Mouse (Mus musculus) neural tube, embryonic 14.5 days (tissue): ENCODE measurements around the gene Ang2. TPM values are rescaled to one million over a fixed set of nuclear protein-coding genes. Genes with fewer than 3 reads are reported as not detected.

Experiments used
- polyA plus RNA-seq: library from polyadenylated mRNA; unstranded; fragments of >200 nt; fragmentation: Nextera tagmentation; extraction: Ambion mirVana; gene quantifications from 2 replicates; pipeline ENCODE4 v1.2.1, GENCODE M21; 2014

Gene Ang2
- polyA plus RNA-seq, 1 experiment from 2014 or later, result not detected

Other genes with a start within 250 kb of the Ang2 start
- 0.46 and 0.51 TPM in 2 replicates for gene Pnp2, start 243.2 kb downstream of the Ang2 start, polyA plus RNA-seq
- gene Rnase10, start 191.4 kb downstream of the Ang2 start, polyA plus RNA-seq, result 0.17 TPM in 1 of 2 replicates, not detected in the other
- not detected in 2 replicates for gene Rnase9, start 157.3 kb downstream of the Ang2 start, polyA plus RNA-seq
- not detected in 2 replicates for gene Rnase11, start 149.0 kb downstream of the Ang2 start, polyA plus RNA-seq
- gene Rnase12, start 141.5 kb downstream of the Ang2 start, polyA plus RNA-seq, result not detected in 2 replicates
- gene Olfr750, start 124.7 kb downstream of the Ang2 start, polyA plus RNA-seq, result not detected in 2 replicates
- 12.2 and 17.6 TPM in 2 replicates for gene Rnase4, start 108.1 kb downstream of the Ang2 start, polyA plus RNA-seq
- 2.7 and 2.9 TPM in 2 replicates for gene Ang, start 108.0 kb downstream of the Ang2 start, polyA plus RNA-seq
- gene Eddm3b, start 84.7 kb downstream of the Ang2 start, polyA plus RNA-seq, result not detected in 2 replicates
- gene Rnase6, start 75.2 kb downstream of the Ang2 start, polyA plus RNA-seq, result 0.50 TPM in 1 of 2 replicates, not detected in the other
- 1.1 and 1.2 TPM in 2 replicates for gene Rnase1, start 52.4 kb downstream of the Ang2 start, polyA plus RNA-seq
- not detected in 2 replicates for gene Rnase2b, start 36.9 kb downstream of the Ang2 start, polyA plus RNA-seq
- not detected in 2 replicates for gene Ear14, start 4.2 kb upstream of the Ang2 start, polyA plus RNA-seq
- not detected in 2 replicates for gene Rnase2a, start 57.0 kb upstream of the Ang2 start, polyA plus RNA-seq
- gene Gm7247, start 162.6 kb upstream of the Ang2 start, polyA plus RNA-seq, result not detected in 2 replicates
- not detected in 2 replicates for gene Vmn2r88, start 211.7 kb upstream of the Ang2 start, polyA plus RNA-seq